ENCODE assay signal across 8 mouse cellular contexts in the genomic region with DNA sequence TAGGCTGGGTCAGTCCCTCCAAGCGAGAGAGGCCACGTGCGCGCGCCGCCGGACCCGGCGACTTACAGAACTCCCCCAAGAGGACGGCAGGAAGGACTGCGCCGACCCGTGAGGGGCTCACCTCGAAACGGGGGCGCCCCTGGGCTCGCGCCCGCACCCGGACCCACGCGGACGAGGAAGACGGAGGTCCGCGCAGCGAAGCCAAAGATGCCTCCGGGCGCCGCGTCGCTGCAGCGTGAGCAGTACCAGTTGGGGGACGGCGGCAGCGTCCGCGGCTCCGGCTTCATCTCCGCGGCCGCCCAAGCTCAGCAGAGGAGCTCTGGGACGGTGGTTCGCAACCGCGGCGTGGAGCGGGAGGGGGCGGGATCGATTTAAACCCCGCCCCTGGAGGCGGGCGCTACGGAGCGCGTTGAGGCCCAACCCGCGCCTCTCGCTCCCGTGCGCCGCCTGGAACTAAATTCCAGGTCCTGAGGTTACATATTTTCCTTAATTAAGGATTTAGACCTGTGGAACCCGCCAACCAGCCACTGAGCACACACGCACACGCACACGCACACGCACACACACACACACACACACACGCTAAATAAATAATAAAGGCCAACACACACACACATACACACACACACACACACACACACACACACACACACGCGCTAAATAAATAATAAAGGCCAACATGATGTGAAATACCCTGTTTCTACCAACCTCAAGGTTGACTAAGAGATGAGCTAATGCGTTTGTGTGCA. TPM values are rescaled to one million over a fixed set of nuclear protein-coding genes. Genes with fewer than 3 reads are reported as not detected.
DNase-seq lines count a peak whose midpoint lies in the region; ATAC-seq and TF ChIP-seq lines count a peak whose summit lies in the region.

Gene Gemin5, minus strand, starts transcription at position 373 of the 749 bp plus-strand sequence.

- no peaks in the 10 kb centered on the region for H3K27me3 ChIP-seq in forebrain, embryonic 14.5 days (replicated peaks; ENCODE audit: control insufficient read depth, insufficient read depth, low read length)
- H3K27me3 ChIP-seq in neural tube, embryonic 14.5 days (ENCODE audit: control insufficient read depth, insufficient read depth, low read length): no peaks in the 10 kb centered on the region
- no peaks in the 10 kb centered on the region for H3K27me3 ChIP-seq in testis, adult 2 months (ENCODE audit: control insufficient read depth, insufficient read depth, low read length)

- peak within 1 kb of the TSS; percentile 100 for H3K9ac ChIP-seq in ES-E14 (ENCODE audit: insufficient read depth, low read depth, low read length, poor library complexity, severe bottlenecking)
- H3K9ac ChIP-seq in forebrain, embryonic 14.5 days (ENCODE audit: low read length): peak within 1 kb of the TSS; percentile 74
- peak within 1 kb of the TSS; percentile 70 for H3K9ac ChIP-seq in neural tube, embryonic 14.5 days (replicated peaks; ENCODE audit: low read depth, low read length)

- peak; percentile 90 for ATAC-seq in forebrain, embryonic 14.5 days
- ATAC-seq in neural tube, embryonic 14.5 days (ENCODE audit: low read depth): peak; percentile 88

- no peaks in the 10 kb centered on the region for H3K9me3 ChIP-seq in ES-E14 (ENCODE audit: control insufficient read depth, insufficient read depth, low read depth, low read length)
- H3K9me3 ChIP-seq in forebrain, embryonic 14.5 days (replicated peaks; ENCODE audit: control insufficient read depth, low read length): no peaks in the 10 kb centered on the region
- no peaks in the 10 kb centered on the region for H3K9me3 ChIP-seq in neural tube, embryonic 14.5 days (ENCODE audit: control insufficient read depth, low read length)

- in situ Hi-C loops in ES-E14 (cut with MboI; ENCODE audit: low sequenced_read_pairs in 2 of 2, unreplicated experiment in 2 of 2): no loop called here

- TF ChIP-seq CTCF in testis, adult 2 months (IDR thresholded peaks at IDR 0.05; ENCODE audit: control insufficient read depth, insufficient read depth, insufficient replicate concordance, low read depth, low read length): no peak

- peaks cover 20% of the 10 kb centered on the region for H3K36me3 ChIP-seq in ES-E14 (ENCODE audit: control insufficient read depth, insufficient read depth, low read length, poor library complexity, severe bottlenecking)
- H3K36me3 ChIP-seq in forebrain, embryonic 14.5 days (ENCODE audit: control insufficient read depth, insufficient read depth, low read length): peaks cover 28% of the 10 kb centered on the region
- peaks cover 6% of the 10 kb centered on the region; the same call in 1 of the 2 replicates for H3K36me3 ChIP-seq in neural tube, embryonic 14.5 days (ENCODE audit: control insufficient read depth, insufficient read depth, low read length)
- H3K36me3 ChIP-seq in testis, adult 2 months (ENCODE audit: control insufficient read depth, insufficient read depth, low read length): no peaks in the 10 kb centered on the region; the same call in none of the 2 replicates

- peak; percentile 81 for TF ChIP-seq POLR2A in testis, adult 2 months (IDR thresholded peaks at IDR 0.05; ENCODE audit: control insufficient read depth, low read depth, low read length)

- peak within 1 kb of the TSS; percentile 97 to 100 for H3K4me3 ChIP-seq in ES-E14 (ENCODE audit: insufficient read depth in 1 of 2, low read depth in 1 of 2, low read length in 2 of 2, poor library complexity in 1 of 2, severe bottlenecking in 1 of 2)
- peak within 1 kb of the TSS; percentile 84 for H3K4me3 ChIP-seq in forebrain, embryonic 14.5 days (ENCODE audit: low read depth, low read length)
- peak within 1 kb of the TSS; percentile 78 for H3K4me3 ChIP-seq in neural tube, embryonic 14.5 days (ENCODE audit: low read depth, low read length)
- peak within 1 kb of the TSS; percentile 91 for H3K4me3 ChIP-seq in testis, adult 2 months (ENCODE audit: control insufficient read depth, low read depth, low read length)

- 0 out of 4 replicates have a peak, but pooled peaks cover 2 to 3% of the 10 kb centered on the region in 2 experiments for H3K4me1 ChIP-seq in ES-E14 (ENCODE audit: control insufficient read depth in 2 of 2, insufficient read depth in 2 of 2, low read length in 2 of 2, poor library complexity in 1 of 2)
- H3K4me1 ChIP-seq in forebrain, embryonic 14.5 days (ENCODE audit: control insufficient read depth, insufficient read depth, low read length): peaks cover 10% of the 10 kb centered on the region
- peaks cover 17% of the 10 kb centered on the region for H3K4me1 ChIP-seq in neural tube, embryonic 14.5 days (ENCODE audit: control insufficient read depth, insufficient read depth, low read length)
- H3K4me1 ChIP-seq in testis, adult 2 months (ENCODE audit: control insufficient read depth, insufficient read depth, low read length): peaks cover 3% of the 10 kb centered on the region; the same call in 1 of the 2 replicates

- peak within 1 kb of the TSS; percentile 72; the same call in 1 of the 2 replicates for H3K27ac ChIP-seq in ES-E14 (ENCODE audit: insufficient read depth, low read depth, low read length, poor library complexity, severe bottlenecking)
- H3K27ac ChIP-seq in forebrain, embryonic 14.5 days (ENCODE audit: low read depth, low read length): peak within 1 kb of the TSS; percentile 44; the same call in 1 of the 2 replicates
- no peak within 1 kb of the TSS for H3K27ac ChIP-seq in neural tube, embryonic 14.5 days (ENCODE audit: low read depth, low read length)
- peak within 1 kb of the TSS; percentile 62 for H3K27ac ChIP-seq in testis, adult 2 months (ENCODE audit: control insufficient read depth, insufficient read depth, low read depth, low read length)

- H3K4me2 ChIP-seq in forebrain, embryonic 14.5 days (ENCODE audit: low read length): peak within 1 kb of the TSS; percentile 77
- peak within 1 kb of the TSS; percentile 49 for H3K4me2 ChIP-seq in neural tube, embryonic 14.5 days (ENCODE audit: low read depth, low read length)

- WGBS in forebrain, embryonic 14.5 days: 1% methylated on average over 69 of the region's 71 CpGs
- WGBS in neural tube, embryonic 14.5 days: 2% methylated on average over 59 of the region's 71 CpGs

- intact Hi-C loops in heart, postnatal 14 days (cut with DNase I): no loop called here

- peak; percentile 72 for DNase-seq in ES-E14 (ENCODE audit: low read depth, low spot score)
- peak; percentile 87 for DNase-seq in cerebellum, adult 11 months
- peak; percentile 85 for DNase-seq in forebrain, embryonic 14.5 days (ENCODE audit: low spot score)
- DNase-seq in heart, postnatal 14 days: peak; percentile 90 to 92
- DNase-seq in layer of hippocampus, adult 18-20 months (ENCODE audit: low spot score in 2 of 2): peak; percentile 77 to 89
- peak; percentile 78 to 80 for DNase-seq in lung, adult 18-20 months

TF ChIP-seq in ES-E14, 5 proteins besides CTCF, POLR2A, EP300 and RAD21:
- 0 out of 2 replicates have a peak, but pooled peaks have one; percentile 47 for TF ChIP-seq HCFC1 (IDR thresholded peaks at IDR 0.05; ENCODE audit: borderline replicate concordance, insufficient read depth, low read length)
- TF ChIP-seq CHD2 (IDR thresholded peaks at IDR 0.05; ENCODE audit: low read depth, low read length): no peak

RNA-seq across cellular contexts. Expression of gene Gemin5, which starts in this region (rescaled TPM):
- 66.4 and 70.1 TPM in 2 replicates for total RNA-seq in ES-E14 (2012; rRNA removed)
- polyA plus RNA-seq in forebrain, embryonic 14.5 days (2014; fragmentation: Nextera tagmentation; extraction: Ambion mirVana): 15.0 and 15.2 TPM in 2 replicates
- 1 to 10 TPM; 9.2 to 9.7 TPM for total RNA-seq in heart, postnatal 14 days (2021)
- total RNA-seq in layer of hippocampus, adult 18-20 months (2021): 10 to 100 TPM; 20.1 TPM
- 14.9 and 15.6 TPM in 2 replicates for polyA plus RNA-seq in neural tube, embryonic 14.5 days (2014; fragmentation: Nextera tagmentation; extraction: Ambion mirVana)
- polyA plus RNA-seq in testis, adult 2 months (2012; rRNA removed): 27.8 and 36.4 TPM in 2 replicates
